Mouse (Mus musculus): ENCODE measurements around the gene Pltp. TPM values are rescaled to one million over a fixed set of nuclear protein-coding genes. Genes with fewer than 3 reads are reported as not detected.
"Not testable (repeated sequence)": the region's sequence is repeated elsewhere in the genome, so short reads cannot be mapped to it uniquely, and the experiment has no call there.

Gene Pltp
- polyA plus RNA-seq, 1 experiment from 2014 or later, result 78.1 TPM

GRCm38 (mm10) chr2:164874239-164874769 is 16.8 kb upstream of the Pltp start:
- peak; percentile 30 for DNase-seq (ENCODE audit: low spot score)
- H3K27ac ChIP-seq, result peak overlapping the region; percentile 69

GRCm38 (mm10) chr2:164873621-164874020 is 16.1 kb upstream of the Pltp start:
- Histone ChIP-seq H3K9me3 (no peaks in the 10 kb centered on the region), H3K4me3 (no peak overlapping the region), H3K27ac (no peak overlapping the region), H3K36me3 (peaks cover 7% of the 10 kb centered on the region), H3K4me1 (replicated peaks) (peaks cover 24% of the 10 kb centered on the region), H3K27me3 (ENCODE audit: insufficient read depth, poor library complexity, severe bottlenecking) (no peaks in the 10 kb centered on the region)
- no peak for DNase-seq (ENCODE audit: low spot score)
- WGBS, result 71% methylated on average over 3 of the region's 3 CpGs

More at GRCm38 (mm10) chr2:164874239-164874769, 16.8 kb upstream of the Pltp start:
- 43% methylated on average over 1 of the region's 1 CpGs for WGBS
- H3K4me3 ChIP-seq, result no peak overlapping the region
- H3K9me3 ChIP-seq, result no peaks in the 10 kb centered on the region
- no peaks in the 10 kb centered on the region for H3K27me3 ChIP-seq (ENCODE audit: insufficient read depth, poor library complexity, severe bottlenecking)
- H3K36me3 ChIP-seq, result peaks cover 7% of the 10 kb centered on the region
- peaks cover 27% of the 10 kb centered on the region for H3K4me1 ChIP-seq (replicated peaks)

- no peak for DNase-seq (ENCODE audit: low spot score)
- Histone ChIP-seq H3K4me3 (no peak overlapping the region), H3K27ac (no peak overlapping the region), H3K27me3 (ENCODE audit: insufficient read depth, poor library complexity, severe bottlenecking) (no peaks in the 10 kb centered on the region), H3K4me1 (replicated peaks) (peaks cover 15% of the 10 kb centered on the region), H3K36me3 (no peaks in the 10 kb centered on the region), H3K9me3 (peaks cover 9% of the 10 kb centered on the region; the same call in 1 of the 2 replicates)
- WGBS, result 56% methylated on average over 6 of the region's 6 CpGs
Measured at GRCm38 (mm10) chr2:164871602-164872303, 14.2 kb upstream of the Pltp start.

GRCm38 (mm10) chr2:164868491-164868890 is 11.0 kb upstream of the Pltp start:
- H3K9me3 ChIP-seq, result peaks cover 9% of the 10 kb centered on the region; the same call in 1 of the 2 replicates
- H3K4me1 ChIP-seq (replicated peaks), result peaks cover 6% of the 10 kb centered on the region; the same call in 1 of the 2 replicates
- DNase-seq (ENCODE audit: low spot score), result no peak
- H3K36me3 ChIP-seq, result no peaks in the 10 kb centered on the region
- WGBS, result 87% methylated on average over 7 of the region's 7 CpGs
- no peak overlapping the region for H3K4me3 ChIP-seq
- no peak overlapping the region for H3K27ac ChIP-seq
- no peaks in the 10 kb centered on the region for H3K27me3 ChIP-seq (ENCODE audit: insufficient read depth, poor library complexity, severe bottlenecking)

GRCm38 (mm10) chr2:164867566-164867965 is 10.1 kb upstream of the Pltp start:
- DNase-seq (ENCODE audit: low spot score), result no peak
- no peaks in the 10 kb centered on the region for H3K27me3 ChIP-seq (ENCODE audit: insufficient read depth, poor library complexity, severe bottlenecking)

GRCm38 (mm10) chr2:164866741-164867551 is 9.4 kb upstream of the Pltp start:
- Histone ChIP-seq H3K27me3 (ENCODE audit: insufficient read depth, poor library complexity, severe bottlenecking) (no peaks in the 10 kb centered on the region), H3K9me3 (peaks cover 9% of the 10 kb centered on the region; the same call in 1 of the 2 replicates), H3K4me3 (no peak overlapping the region), H3K36me3 (no peaks in the 10 kb centered on the region), H3K4me1 (replicated peaks) (peaks cover 11% of the 10 kb centered on the region), H3K27ac (no peak overlapping the region)
- DNase-seq (ENCODE audit: low spot score), result no peak
- 66% methylated on average over 16 of the region's 16 CpGs for WGBS

More at GRCm38 (mm10) chr2:164867566-164867965, 10.1 kb upstream of the Pltp start:
- H3K36me3 ChIP-seq, result no peaks in the 10 kb centered on the region
- peaks cover 9% of the 10 kb centered on the region; the same call in 1 of the 2 replicates for H3K9me3 ChIP-seq
- WGBS, result 92% methylated on average over 7 of the region's 7 CpGs
- H3K27ac ChIP-seq, result no peak overlapping the region
- H3K4me1 ChIP-seq (replicated peaks), result peaks cover 6% of the 10 kb centered on the region; the same call in 1 of the 2 replicates
- no peak overlapping the region for H3K4me3 ChIP-seq

GRCm38 (mm10) chr2:164864593-164864992 is 7.1 kb upstream of the Pltp start:
- 79% methylated on average over 4 of the region's 4 CpGs for WGBS
- Histone ChIP-seq H3K27ac (0 out of 2 replicates have a peak overlapping the region, but pooled peaks have one; percentile 35), H3K4me3 (no peak overlapping the region), H3K27me3 (ENCODE audit: insufficient read depth, poor library complexity, severe bottlenecking) (peaks cover 6% of the 10 kb centered on the region), H3K4me1 (replicated peaks) (peaks cover 17% of the 10 kb centered on the region), H3K9me3 (peaks cover 9% of the 10 kb centered on the region; the same call in 1 of the 2 replicates), H3K36me3 (no peaks in the 10 kb centered on the region)
- no peak for DNase-seq (ENCODE audit: low spot score)

- H3K27ac ChIP-seq; H3K4me3 ChIP-seq; H3K36me3 ChIP-seq; H3K9me3 ChIP-seq; DNase-seq (ENCODE audit: low spot score): not testable (repeated sequence)
- WGBS, result 93% methylated on average over 9 of the region's 9 CpGs
- Histone ChIP-seq H3K4me1 (replicated peaks) (peaks cover 27% of the 10 kb centered on the region), H3K27me3 (ENCODE audit: insufficient read depth, poor library complexity, severe bottlenecking) (peaks cover 16% of the 10 kb centered on the region)
Measured at GRCm38 (mm10) chr2:164863411-164863810, 5.9 kb upstream of the Pltp start.

- H3K9me3 ChIP-seq, result peaks cover under 1% of the 10 kb centered on the region; the same call in 1 of the 2 replicates
- H3K36me3 ChIP-seq, result no peaks in the 10 kb centered on the region
- H3K4me3 ChIP-seq, result no peak overlapping the region
- no peak overlapping the region for H3K27ac ChIP-seq
- H3K4me1 ChIP-seq (replicated peaks), result peaks cover 37% of the 10 kb centered on the region
- H3K27me3 ChIP-seq (ENCODE audit: insufficient read depth, poor library complexity, severe bottlenecking), result peaks cover 26% of the 10 kb centered on the region
- 58% methylated on average over 9 of the region's 9 CpGs for WGBS
- peak; percentile 59 for DNase-seq (ENCODE audit: low spot score)
Measured at GRCm38 (mm10) chr2:164862179-164862861, 4.8 kb upstream of the Pltp start.

GRCm38 (mm10) chr2:164861094-164861493 is 3.6 kb upstream of the Pltp start:
- H3K27me3 ChIP-seq (ENCODE audit: insufficient read depth, poor library complexity, severe bottlenecking), result peaks cover 38% of the 10 kb centered on the region

GRCm38 (mm10) chr2:164859640-164860432 is 2.3 kb upstream of the Pltp start:
- Histone ChIP-seq H3K4me3 (no peak overlapping the region), H3K27ac (no peak overlapping the region), H3K4me1 (replicated peaks) (peaks cover 58% of the 10 kb centered on the region), H3K27me3 (ENCODE audit: insufficient read depth, poor library complexity, severe bottlenecking) (peaks cover 49% of the 10 kb centered on the region), H3K9me3 (no peaks in the 10 kb centered on the region), H3K36me3 (no peaks in the 10 kb centered on the region)
- DNase-seq (ENCODE audit: low spot score), result no peak
- WGBS, result 58% methylated on average over 9 of the region's 9 CpGs

More at GRCm38 (mm10) chr2:164861094-164861493, 3.6 kb upstream of the Pltp start:
- H3K4me1 ChIP-seq (replicated peaks), result peaks cover 47% of the 10 kb centered on the region
- WGBS, result 76% methylated on average over 4 of the region's 4 CpGs
- H3K27ac ChIP-seq, result no peak overlapping the region
- no peaks in the 10 kb centered on the region for H3K36me3 ChIP-seq
- no peaks in the 10 kb centered on the region for H3K9me3 ChIP-seq
- H3K4me3 ChIP-seq, result no peak overlapping the region
- no peak for DNase-seq (ENCODE audit: low spot score)

- no peak overlapping the region for H3K4me3 ChIP-seq
- H3K36me3 ChIP-seq, result no peaks in the 10 kb centered on the region
- no peak for DNase-seq (ENCODE audit: low spot score)
- peaks cover 62% of the 10 kb centered on the region for H3K4me1 ChIP-seq (replicated peaks)
- no peak overlapping the region for H3K27ac ChIP-seq
- no peaks in the 10 kb centered on the region for H3K9me3 ChIP-seq
- peaks cover 54% of the 10 kb centered on the region for H3K27me3 ChIP-seq (ENCODE audit: insufficient read depth, poor library complexity, severe bottlenecking)
- 49% methylated on average over 2 of the region's 2 CpGs for WGBS
Measured at GRCm38 (mm10) chr2:164859155-164859554, 1.6 kb upstream of the Pltp start.
